Mouse (Mus musculus) CD8-positive naive resting alpha-beta T cell, adult 2 months (primary cell): Measurements from ENCODE around the gene Olfr275.
"Not testable (repeated sequence)": the region's sequence is repeated elsewhere in the genome, so short reads cannot be mapped to it uniquely, and the experiment has no call there.

Source experiments
- DNase-seq, 2 experiments: peaks; one replicate each; pipeline ENCODE4 v3.0.0; 2022; ENCODE audit warnings: low read depth in 2 of 2, low spot score in 2 of 2

Gene Olfr275

GRCm38 (mm10) chr4:52814304-52814703 is at the start of gene Olfr275:
Gene Olfr275, plus strand, starts transcription at chr4:52814604.
- DNase-seq = no peak

- no peak for DNase-seq
Measured at GRCm38 (mm10) chr4:52765612-52766011, 48.8 kb upstream of the Olfr275 start.

DNA sequence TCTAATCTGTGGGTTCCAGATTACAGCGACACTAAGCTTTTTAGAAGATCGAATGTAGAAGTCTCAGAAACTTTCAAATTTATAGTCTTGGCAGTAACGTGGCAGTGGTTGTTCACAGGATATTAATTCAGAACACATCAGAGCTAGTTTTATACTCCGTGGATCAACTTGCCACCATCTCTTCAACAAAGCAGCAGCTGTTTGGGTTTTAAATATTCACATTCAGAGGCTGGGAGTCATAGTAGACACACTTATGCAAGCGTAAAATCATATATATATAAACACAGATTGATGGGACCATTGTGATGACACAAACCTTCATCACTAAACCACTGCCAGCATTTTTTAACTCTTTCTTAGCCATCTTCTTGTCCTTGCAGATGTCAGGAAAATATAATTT is 42.2 kb upstream of the Olfr275 start:
- no peak for DNase-seq

DNA sequence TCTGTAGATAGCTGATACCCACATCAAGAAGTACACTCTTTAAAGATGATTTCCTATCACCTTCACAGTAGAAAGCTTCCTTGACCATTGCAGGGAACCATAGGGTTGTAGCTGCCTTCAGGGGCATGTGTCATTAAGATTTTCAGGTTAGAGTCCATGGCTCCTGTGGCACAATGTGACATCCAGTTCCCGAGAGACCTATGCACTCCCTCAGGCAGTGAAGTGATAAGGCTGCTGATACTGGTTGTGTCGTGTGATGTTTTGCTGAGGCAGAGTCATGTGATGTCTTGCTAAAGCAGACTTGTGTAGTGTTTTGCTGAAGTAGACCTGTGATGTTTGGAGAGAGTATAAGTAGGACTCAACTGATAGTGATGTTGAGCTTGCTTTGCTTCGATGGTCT is 14.4 kb upstream of the Olfr275 start:
- no peak for DNase-seq

DNA sequence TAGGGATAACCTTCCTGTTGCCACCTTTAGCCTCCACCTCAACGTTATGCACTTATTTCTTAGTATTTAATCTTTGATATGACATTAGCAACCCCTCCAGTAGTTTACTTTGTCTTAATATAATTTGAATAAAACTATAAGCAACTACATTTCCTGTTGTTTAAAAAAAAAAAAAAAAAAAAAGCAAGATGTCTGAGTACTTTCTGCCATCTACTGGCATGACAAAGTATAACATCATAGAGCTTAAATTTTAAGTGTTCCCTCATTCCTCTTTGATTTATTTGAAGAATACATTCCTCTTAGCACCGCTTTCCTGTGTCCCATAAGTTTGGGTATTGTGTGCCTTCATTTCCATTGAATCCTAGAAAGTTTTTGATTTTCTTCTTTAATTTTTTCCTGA is 2.5 kb upstream of the Olfr275 start:
- DNase-seq = no peak

- DNase-seq = no peak
Measured at GRCm38 (mm10) chr4:52821375-52821774, 7.0 kb downstream of the Olfr275 start.

DNA sequence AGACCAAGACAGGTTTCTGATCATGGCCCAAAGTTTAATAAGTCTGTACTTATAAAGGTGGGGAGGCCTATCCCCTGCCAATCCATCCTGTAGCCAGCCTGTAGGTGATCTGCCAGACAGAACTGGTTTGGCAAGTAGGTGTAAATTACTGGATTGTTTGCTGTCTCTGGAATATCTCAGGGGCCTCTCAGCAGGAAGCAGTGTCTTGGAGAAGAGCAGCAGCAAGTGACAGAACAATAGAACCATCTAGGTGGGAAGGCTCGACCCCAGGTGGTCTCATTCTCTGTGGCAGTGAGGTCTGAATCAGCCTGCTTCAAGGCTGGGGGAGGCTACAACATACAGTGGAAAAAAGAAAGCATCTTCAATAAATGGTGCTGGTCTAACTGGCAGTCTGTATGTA is 31.0 kb downstream of the Olfr275 start:
- DNase-seq = not testable (repeated sequence)

DNA sequence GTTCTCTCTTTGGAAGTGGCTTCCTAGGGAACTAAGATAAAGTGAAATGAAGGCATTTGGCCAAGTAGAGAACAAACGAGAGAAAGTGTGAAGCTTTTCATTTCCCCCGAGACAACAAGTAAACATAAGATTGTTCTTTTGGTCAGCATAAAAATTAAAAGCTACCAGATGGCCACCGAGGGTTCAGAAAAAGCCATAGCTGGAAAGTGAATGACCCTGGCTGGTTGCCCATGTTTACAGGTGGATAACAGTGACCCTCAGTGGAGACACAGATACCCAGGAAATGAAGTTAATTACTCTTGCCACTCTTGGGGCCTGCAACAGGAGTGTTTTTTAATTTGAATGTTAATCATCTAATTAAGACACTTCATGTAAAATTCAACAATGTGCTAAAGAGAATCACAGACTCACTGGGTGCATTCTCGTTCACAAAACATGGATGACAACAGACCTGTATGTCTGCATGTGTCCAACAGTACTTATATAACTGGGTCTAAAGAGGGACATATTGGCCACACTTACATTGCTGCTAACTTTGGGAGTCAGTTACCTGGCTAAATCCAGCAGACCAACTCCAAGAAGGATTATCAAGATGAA is 34.7 kb downstream of the Olfr275 start:
- no peak for DNase-seq

DNA sequence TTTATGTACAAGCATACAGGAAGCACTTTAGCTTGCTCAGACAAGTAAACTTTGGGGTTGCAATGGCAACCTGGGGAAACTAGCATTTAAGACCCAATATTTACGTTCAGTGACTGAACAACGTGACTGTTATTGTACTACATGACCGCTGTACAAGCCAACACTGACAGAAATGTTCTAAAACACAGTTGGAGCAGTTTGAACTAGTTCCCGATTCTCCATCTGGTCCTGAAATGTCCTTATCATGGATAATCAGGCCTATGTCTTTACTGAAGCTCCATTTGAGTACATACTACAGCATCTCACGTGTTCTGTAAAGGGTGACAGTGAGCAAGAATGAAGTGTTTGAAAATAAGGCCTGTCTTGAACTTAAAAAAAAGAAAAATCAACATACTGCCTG is 35.3 kb downstream of the Olfr275 start:
- no peak for DNase-seq

- no peak for DNase-seq
Measured at GRCm38 (mm10) chr4:52859136-52859535, 44.7 kb downstream of the Olfr275 start, which contains the start of gene Olfr273. Gene Olfr273, minus strand, starts transcription at chr4:52859236.

DNA sequence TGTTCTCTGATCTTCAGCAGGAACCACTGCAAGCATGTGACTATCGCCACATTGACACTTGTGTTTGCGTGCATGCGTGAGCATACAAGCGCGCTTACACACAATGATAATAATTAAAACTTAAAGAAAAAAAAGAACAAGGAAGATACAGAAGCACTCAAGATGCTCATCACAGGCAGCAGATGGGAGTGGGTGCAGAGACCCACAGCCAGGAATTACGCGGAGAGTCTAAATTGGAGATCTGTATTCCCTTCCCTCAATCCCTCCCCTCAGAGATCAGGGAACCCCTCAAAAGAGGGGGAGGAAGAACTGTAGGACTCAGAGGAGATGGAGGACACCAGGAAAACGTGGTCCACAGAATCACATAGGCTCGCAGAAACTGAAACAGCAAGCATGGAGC is 49.8 kb downstream of the Olfr275 start:
- no peak for DNase-seq
